Mouse (Mus musculus): Measurements from ENCODE around the gene Taf12.
"Not testable (repeated sequence)": the region's sequence is repeated elsewhere in the genome, so short reads cannot be mapped to it uniquely, and the experiment has no call there.

Gene Taf12

DNA sequence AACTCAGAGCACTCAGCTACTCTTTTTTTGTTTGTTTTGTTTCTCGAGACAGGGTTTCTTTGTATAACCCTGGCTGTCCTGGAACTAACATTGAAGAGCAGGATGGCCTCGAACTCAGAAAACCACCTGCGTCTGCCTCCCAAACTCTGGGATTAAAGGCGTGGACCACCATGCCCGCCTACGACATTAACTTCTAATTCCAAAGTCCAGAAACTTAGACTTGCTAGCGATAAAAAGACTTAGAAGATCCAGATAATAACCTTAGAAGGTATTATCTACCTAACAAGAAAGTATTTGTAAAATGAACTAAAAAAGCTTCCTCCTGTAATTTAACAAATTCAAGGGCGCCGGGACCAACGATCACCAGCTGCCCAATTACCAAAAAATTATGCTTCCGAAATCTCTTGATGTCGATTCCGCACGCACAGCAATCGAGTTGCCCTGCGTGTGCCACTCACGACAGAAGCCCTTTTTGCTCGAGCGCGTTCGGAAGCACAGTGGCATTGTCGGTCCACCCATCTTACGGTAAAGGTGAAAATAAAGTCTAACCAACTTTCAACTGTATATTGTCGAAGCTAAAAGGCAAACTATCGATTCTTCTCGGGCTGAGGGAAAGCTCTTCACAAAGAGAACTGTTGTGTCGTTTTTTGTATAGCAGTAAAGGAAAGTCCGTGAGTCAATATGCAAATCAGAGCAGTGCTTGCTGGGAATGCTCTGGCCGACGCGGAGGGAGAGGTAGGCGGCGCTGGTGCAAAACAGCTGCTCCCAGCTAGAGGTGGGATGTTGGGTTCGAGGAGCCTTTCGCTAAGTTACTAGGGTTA lies 4.2 kb upstream of the Taf12 start:
- DNase-seq (ENCODE audit: low spot score in 2 of 2), result peak; percentile 78 to 88

- peak in 1 of 2 experiments; percentile 37 for DNase-seq (ENCODE audit: low spot score in 2 of 2)
Measured at GRCm38 (mm10) chr4:132273166-132273565, 1.0 kb upstream of the Taf12 start.

- no peak for DNase-seq (ENCODE audit: low spot score in 2 of 2)
Measured at GRCm38 (mm10) chr4:132275949-132276348, 1.8 kb downstream of the Taf12 start.

- not testable (repeated sequence) for DNase-seq (ENCODE audit: low spot score in 2 of 2)
Measured at GRCm38 (mm10) chr4:132288840-132289239, 14.7 kb downstream of the Taf12 start.

DNA sequence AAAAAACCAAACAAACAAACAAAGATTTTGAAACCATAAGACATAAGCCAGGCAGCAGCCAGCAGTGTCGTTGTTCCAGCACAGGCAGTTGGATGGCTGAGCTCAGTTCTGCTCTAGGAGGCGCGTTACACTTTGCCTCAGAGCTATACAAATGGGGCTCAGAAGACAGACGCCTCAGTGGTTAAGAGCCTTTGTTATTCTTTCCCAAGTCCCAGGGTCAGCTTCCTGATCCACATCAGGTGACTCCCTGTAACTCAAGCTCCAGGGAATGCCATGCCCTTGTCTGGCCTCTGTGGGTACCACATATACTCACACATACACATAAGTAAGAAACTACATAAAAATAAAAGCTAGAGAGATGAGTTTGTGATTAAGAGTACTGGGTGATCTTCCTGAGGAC lies 16.9 kb downstream of the Taf12 start:
- DNase-seq (ENCODE audit: low spot score in 2 of 2), result no peak

DNA sequence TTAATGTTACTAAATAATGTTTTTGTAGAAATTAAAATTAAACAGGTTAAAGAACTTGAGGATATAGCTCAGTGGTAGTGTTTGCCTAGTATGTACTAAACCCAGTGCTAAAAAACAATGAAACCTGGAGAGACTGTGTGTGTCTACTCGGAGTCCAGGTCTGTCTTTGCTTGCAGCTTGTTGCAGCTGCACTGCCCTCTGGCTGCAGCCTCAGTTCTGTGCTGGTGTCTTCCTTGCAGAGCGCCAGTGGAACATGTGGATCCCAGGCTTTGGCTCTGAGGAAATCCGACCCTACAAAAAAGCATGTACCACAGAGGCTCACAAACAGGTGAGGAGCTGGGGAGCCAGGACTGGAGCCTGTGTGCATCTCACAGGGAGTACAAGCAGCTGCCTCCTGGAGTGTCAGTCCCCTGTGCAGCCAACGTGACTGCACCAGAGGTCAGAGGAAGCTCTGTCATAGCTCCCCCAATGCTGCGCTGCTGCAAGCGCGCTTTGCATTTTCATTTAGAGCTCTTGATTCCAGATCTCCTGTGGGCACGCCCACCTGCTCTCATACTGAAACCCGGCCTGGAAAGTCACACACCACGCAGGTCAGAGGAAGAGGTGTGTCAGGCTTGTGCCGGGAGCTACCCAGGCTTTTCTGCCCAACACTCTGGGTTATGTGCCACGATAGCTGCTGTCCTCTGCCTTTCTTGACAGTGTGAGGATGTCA lies 17.6 kb downstream of the Taf12 start:
- DNase-seq (ENCODE audit: low spot score in 2 of 2), result no peak

GRCm38 (mm10) chr4:132292988-132293387 lies 18.8 kb downstream of the Taf12 start:
- DNase-seq (ENCODE audit: low spot score in 2 of 2), result peak in 1 of 2 experiments; percentile 32

DNA sequence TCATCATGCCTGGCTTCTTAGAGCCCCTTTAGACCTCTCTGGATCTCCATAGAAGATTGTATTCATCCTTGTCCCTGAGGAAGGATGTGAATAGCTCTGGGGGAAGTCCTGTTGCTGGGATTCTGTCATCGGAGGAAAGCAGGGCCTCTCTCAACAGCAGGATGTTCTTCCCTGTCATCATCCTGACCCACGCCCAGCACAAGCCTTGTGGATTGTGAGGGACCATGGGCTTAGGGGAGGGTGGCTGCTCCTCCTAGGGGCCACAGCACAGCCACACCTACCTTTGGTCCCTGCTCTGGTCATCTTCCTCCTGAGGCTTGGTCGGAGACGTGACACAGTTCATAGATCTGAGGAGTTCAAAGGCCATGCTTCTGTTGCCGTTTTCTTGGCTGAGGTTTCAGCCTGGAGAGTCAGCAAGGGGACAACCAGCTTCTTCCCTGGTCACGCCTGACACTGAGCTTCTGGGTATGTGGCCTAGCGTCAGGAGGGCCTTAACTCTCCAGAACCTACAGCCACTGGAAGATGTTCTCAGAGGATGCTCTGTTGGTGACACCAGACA lies 19.6 kb downstream of the Taf12 start:
- no peak for DNase-seq (ENCODE audit: low spot score in 2 of 2)

DNA sequence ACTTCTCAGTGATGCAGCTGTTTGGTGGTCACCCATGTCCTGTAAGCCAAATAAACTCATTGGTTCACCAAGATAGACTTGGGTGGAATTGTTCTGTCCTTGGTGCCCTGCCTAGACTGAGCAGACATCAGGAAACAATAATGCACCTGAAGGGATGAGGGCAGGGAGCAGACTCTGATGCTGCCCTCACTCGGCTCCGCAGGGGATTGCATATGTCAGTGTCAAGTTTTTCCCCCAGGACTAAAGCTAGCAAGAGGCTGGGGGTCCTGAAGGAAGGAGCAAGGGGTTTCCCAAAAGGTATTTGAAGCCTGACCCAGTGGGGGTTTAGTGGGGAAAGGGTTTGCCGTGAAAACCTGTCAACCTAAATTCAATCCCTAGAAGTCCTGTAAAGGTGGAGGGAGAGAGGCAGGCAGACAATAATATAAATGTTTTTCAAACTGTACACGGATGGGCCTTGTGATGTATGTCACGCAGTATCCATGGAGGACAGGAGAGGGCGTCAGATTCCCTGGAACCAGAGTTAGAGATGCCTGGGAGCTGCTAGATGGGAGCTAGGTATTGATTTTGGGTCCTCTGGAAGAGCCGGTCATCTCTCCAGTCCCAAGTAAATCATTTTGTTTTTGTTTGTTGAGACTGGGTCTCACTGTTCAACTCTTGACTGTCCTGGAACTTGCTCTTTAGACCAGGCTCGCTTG lies 21.7 kb downstream of the Taf12 start:
- DNase-seq (ENCODE audit: low spot score in 2 of 2), result peak in 1 of 2 experiments; percentile 30

- no peak for DNase-seq (ENCODE audit: low spot score in 2 of 2)
Measured at GRCm38 (mm10) chr4:132299849-132300248, 25.7 kb downstream of the Taf12 start.

DNA sequence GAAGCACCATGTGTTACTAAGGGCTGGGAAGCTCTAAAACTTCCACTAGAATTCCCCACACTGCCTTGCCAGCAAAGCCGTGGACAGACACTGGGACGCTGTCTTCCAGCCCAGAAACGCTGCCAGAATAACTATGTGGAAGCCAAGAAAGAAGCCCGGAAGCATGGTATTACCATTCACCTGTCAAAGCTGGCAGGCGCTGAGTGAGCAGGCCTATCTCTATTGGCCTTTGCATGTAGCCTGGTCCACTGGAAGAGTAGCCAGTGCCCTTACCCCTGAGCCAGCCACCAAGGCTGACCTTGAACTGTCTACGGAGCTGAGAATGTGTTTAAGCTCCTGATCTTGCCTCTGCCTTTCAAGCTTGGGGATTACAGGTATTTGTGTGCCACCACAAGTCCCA lies 27.3 kb downstream of the Taf12 start:
- DNase-seq (ENCODE audit: low spot score in 2 of 2), result no peak

DNA sequence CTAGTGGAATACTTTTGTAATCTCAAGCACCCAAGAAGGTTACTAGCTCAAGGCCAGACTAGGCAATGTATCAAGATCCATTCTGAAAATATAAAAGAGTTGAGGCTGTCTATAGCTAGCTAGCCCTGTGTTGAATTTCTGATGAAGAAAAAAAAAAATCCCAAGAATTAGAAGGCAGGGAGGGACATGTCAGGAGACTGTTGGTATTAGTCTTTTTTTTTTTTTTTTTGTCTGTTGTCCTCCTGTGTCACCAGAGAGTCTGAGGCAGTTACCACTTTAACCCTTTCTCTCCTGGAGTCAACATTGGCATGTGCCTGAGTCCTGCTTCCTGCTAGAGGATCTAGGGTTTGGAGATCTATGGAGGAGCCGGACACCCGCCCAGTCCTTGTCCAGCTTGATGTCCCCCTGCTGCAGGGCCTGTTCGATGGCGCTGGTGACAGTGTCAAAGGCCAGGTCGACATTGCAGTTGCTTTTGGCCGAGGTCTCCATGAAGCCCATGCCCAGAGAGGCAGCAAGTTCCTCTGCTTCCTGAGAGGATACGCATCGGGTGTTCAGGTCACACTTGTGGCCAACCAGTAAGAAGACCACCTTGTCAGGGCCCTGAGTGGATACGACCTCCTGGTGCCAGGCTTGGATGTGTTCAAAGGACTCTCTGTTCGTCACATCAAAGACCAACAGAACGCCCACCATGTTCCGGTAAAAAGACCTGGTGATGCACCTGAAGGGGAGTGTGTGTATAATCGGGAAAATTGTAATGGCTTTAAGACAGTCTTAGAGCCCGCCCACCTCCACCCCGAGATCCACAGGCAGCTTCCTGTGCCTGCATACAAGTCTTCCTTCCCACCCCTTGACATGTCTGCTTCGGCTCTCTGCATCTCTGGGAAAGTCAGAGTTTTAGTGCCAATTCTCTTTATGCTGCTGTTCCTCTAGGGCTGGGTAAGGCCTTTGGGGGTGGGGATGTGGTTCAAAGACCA lies 28.1 kb downstream of the Taf12 start:
- no peak for DNase-seq (ENCODE audit: low spot score in 2 of 2)

DNA sequence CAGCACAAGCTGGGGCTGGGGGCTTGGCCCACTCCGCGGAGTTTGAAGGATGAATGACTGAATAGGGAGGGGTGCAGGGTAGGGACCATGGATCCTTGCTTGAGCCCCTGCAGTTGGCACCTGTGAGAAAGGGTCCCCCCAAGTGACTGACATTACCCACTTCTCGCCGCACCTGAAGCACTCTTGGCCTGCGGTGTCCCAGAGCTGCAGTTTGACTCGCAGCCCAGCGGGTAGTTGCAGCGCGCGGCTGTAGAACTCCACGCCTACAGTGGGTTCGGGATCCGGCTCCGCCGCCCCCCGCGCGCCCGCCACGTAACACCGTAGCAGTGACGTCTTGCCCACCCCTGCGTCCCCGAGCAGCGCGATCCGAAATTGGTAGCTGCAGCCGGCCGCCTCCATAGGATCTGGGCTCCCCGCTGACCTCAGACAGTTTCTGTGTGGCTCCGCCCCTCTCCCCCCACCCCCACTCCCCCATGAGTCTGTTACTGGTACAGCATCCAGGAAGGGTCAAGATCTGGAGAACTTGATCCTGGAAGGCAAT lies 28.8 kb downstream of the Taf12 start, which contains the start of gene Rab42:
Gene Rab42, minus strand, starts transcription at position 447 of the 541 bp plus-strand sequence.
- peak; percentile 31 to 60 for DNase-seq (ENCODE audit: low spot score in 2 of 2)

- DNase-seq (ENCODE audit: low spot score in 2 of 2), result not testable (repeated sequence)
Measured at GRCm38 (mm10) chr4:132303484-132303883, 29.3 kb downstream of the Taf12 start.

DNA sequence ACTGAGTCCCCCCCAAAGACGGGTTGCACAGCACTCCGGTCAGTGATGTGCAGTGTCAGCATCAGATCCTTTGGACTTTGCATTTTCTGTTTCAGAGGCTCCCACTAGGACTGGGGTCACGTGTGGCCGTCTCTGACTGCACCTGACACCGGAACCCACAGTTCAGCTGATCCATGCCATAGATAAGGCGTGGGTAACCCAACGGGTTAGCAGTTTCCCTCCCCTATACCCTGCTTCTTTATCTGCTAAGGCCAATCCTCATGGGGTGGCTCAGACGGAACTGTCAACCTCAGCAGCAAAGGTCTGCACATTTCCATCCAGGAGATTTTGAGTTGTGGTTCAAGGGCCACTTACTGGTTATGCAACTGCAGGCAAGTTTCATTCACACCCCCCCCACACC lies 31.1 kb downstream of the Taf12 start:
- DNase-seq (ENCODE audit: low spot score in 2 of 2), result no peak

- no peak for DNase-seq (ENCODE audit: low spot score in 2 of 2)
Measured at GRCm38 (mm10) chr4:132306004-132306403, 31.8 kb downstream of the Taf12 start.

DNA sequence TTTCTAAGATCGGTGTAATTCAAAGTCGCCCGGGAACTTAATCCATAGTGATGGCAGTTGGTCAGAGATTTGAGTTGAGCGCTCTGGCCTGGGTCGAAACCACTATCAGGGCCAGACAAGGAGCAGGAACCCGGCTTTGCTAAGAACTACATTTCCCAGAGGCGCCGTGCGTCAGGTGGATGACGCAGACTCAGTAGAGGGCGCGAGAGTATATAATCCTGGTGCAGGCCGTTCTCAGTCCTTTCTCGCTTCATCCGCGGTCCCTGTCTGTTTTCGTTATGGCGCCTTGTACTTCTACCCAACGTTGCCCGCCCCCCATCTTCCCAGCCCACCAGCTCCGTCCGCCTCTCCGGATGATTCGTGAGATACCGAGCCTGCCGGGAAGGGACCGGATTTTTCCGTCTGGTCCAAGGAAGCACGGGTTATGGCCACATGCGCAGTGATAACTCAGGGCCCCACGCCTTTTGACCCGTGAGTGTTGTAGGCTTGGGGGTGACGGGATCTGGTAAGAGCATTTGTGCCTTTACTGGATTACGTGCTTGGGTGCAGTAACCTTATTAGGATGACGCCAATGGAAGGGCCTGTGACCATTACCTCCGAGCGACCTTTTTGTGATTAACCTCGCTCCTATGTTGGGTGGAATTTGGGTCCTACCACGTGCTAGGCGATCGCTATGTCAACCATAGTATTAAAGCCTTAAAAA lies 34.4 kb downstream of the Taf12 start:
- DNase-seq (ENCODE audit: low spot score in 2 of 2), result peak; percentile 83 to 91

GRCm38 (mm10) chr4:132309140-132309848 lies 35.1 kb downstream of the Taf12 start:
- DNase-seq (ENCODE audit: low spot score in 2 of 2), result peak; percentile 40

DNA sequence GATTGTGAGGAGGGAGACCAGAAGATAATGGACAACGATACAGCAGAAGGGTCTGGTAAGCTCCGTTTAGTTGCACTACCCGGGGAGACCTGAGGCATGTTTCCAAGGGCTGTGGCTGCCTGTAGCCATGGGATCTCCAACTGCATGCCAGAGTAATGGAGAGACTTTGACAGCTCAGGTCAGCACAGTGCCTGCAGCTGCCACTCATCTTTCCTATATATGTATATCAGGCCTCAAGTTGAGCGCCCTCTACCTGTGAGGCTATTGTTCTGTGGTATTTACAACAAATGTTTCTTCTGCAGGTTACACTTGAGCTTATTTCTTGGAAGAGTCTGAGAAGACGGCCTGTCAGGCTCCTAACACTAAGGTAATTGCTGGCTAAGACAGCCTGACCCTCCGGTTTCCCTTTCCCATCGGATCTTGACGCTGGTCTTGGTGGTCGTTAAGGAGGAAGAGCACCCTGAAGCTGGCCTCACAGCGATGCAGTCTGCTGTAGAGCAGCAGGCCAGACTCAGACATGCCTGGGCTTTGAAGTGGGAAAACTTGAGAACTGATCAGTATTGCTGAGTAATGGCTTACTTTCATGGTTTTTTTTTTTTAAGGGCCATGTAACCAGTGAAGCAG lies 35.8 kb downstream of the Taf12 start:
- DNase-seq (ENCODE audit: low spot score in 2 of 2), result peak; percentile 52 to 75

Measured in spleen, postnatal 10 days (tissue).